Comparison of ENCODE assay signal across 8 mouse cellular contexts in genomic region chr1:127677661-127678580, GRCm38 (mm10). TPM values are rescaled to one million over a fixed set of nuclear protein-coding genes. Genes with fewer than 3 reads are reported as not detected.
DNase-seq lines count a peak whose midpoint lies in the region; ATAC-seq and TF ChIP-seq lines count a peak whose summit lies in the region.

No protein-coding gene starts in this region.

- ATAC-seq in forebrain, embryonic 12.5 days (ENCODE audit: low FRiP score), result peak; percentile 64
- ATAC-seq in intestine, embryonic 16.5 days, result peak; percentile 93
- peak; percentile 72 for ATAC-seq in liver, postnatal 0 days
- ATAC-seq in neural tube, embryonic 14.5 days (ENCODE audit: low read depth), result peak; percentile 79

- H3K4me3 ChIP-seq in forebrain, embryonic 12.5 days (replicated peaks), result peak overlapping the region; percentile 64
- peak overlapping the region; percentile 54 for H3K4me3 ChIP-seq in intestine, embryonic 16.5 days (ENCODE audit: low read length)
- peak overlapping the region; percentile 49 for H3K4me3 ChIP-seq in liver, postnatal 0 days (ENCODE audit: low read depth, low read length)
- peak overlapping the region; percentile 66 for H3K4me3 ChIP-seq in neural tube, embryonic 14.5 days (ENCODE audit: low read depth, low read length)

- no peak for TF ChIP-seq CTCF in brain, embryonic 14.5 days (IDR thresholded peaks at IDR 0.05; ENCODE audit: borderline replicate concordance, extremely low read depth, insufficient read depth, insufficient read length)
- TF ChIP-seq CTCF in liver, postnatal 0 days (IDR thresholded peaks at IDR 0.05; ENCODE audit: low read depth), result no peak

- 2% methylated on average over 63 of the region's 64 CpGs for WGBS in forebrain, embryonic 12.5 days
- 4% methylated on average over 64 of the region's 64 CpGs for WGBS in intestine, embryonic 16.5 days
- WGBS in liver, postnatal 0 days (ENCODE audit: insufficient replicate concordance), result 3% methylated on average over 61 of the region's 64 CpGs
- 1% methylated on average over 60 of the region's 64 CpGs for WGBS in neural tube, embryonic 14.5 days

- H3K4me2 ChIP-seq in forebrain, embryonic 12.5 days, result peak overlapping the region; percentile 96
- H3K4me2 ChIP-seq in intestine, embryonic 16.5 days (ENCODE audit: low read depth, low read length), result peak overlapping the region; percentile 98
- H3K4me2 ChIP-seq in liver, postnatal 0 days (ENCODE audit: low read depth, low read length), result peak overlapping the region; percentile 77
- peak overlapping the region; percentile 70 for H3K4me2 ChIP-seq in neural tube, embryonic 14.5 days (ENCODE audit: low read depth, low read length)

- 0 out of 2 replicates have a peak, but pooled peaks have one; percentile 22 for TF ChIP-seq POLR2A in brain, embryonic 14.5 days (IDR thresholded peaks at IDR 0.05; ENCODE audit: borderline replicate concordance, extremely low read depth, insufficient read depth, insufficient read length, poor library complexity, severe bottlenecking)

- H3K9me3 ChIP-seq in forebrain, embryonic 12.5 days, result no peaks in the 10 kb centered on the region
- H3K9me3 ChIP-seq in intestine, embryonic 16.5 days (ENCODE audit: control insufficient read depth, low read length), result no peaks in the 10 kb centered on the region
- H3K9me3 ChIP-seq in liver, postnatal 0 days (ENCODE audit: low read length), result no peaks in the 10 kb centered on the region
- H3K9me3 ChIP-seq in neural tube, embryonic 14.5 days (ENCODE audit: control insufficient read depth, low read length), result no peaks in the 10 kb centered on the region

- no peaks in the 10 kb centered on the region for H3K36me3 ChIP-seq in forebrain, embryonic 12.5 days (replicated peaks)
- no peaks in the 10 kb centered on the region for H3K36me3 ChIP-seq in intestine, embryonic 16.5 days (ENCODE audit: control insufficient read depth, insufficient read depth, low read length)
- H3K36me3 ChIP-seq in liver, postnatal 0 days (replicated peaks; ENCODE audit: insufficient read depth, low read length), result no peaks in the 10 kb centered on the region
- H3K36me3 ChIP-seq in neural tube, embryonic 14.5 days (ENCODE audit: control insufficient read depth, insufficient read depth, low read length), result no peaks in the 10 kb centered on the region

- TF ChIP-seq EP300 in liver, postnatal 0 days (IDR thresholded peaks at IDR 0.05; ENCODE audit: low read depth), result no peak

- peaks cover 24% of the 10 kb centered on the region for H3K4me1 ChIP-seq in forebrain, embryonic 12.5 days
- peaks cover 13% of the 10 kb centered on the region for H3K4me1 ChIP-seq in intestine, embryonic 16.5 days (ENCODE audit: control insufficient read depth, insufficient read depth, low read length)
- H3K4me1 ChIP-seq in liver, postnatal 0 days (ENCODE audit: insufficient read depth), result peaks cover 9% of the 10 kb centered on the region
- 0 out of 2 replicates have a peak, but pooled peaks cover 6% of the 10 kb centered on the region for H3K4me1 ChIP-seq in neural tube, embryonic 14.5 days (ENCODE audit: control insufficient read depth, insufficient read depth, low read length)

- DNase-seq in layer of hippocampus, postnatal 10 days (ENCODE audit: low spot score in 2 of 2), result peak; percentile 30 to 43
- DNase-seq in layer of hippocampus, adult 11-12 months (ENCODE audit: low spot score), result no peak
- DNase-seq in brain, embryonic 14.5 days (ENCODE audit: low read depth), result peak; percentile 47
- DNase-seq in liver, postnatal 0 days, result peak; percentile 47
- no peak for DNase-seq in left cerebral cortex, adult 18-20 months (ENCODE audit: low spot score in 2 of 2)

- H3K27ac ChIP-seq in forebrain, embryonic 12.5 days, result peak overlapping the region; percentile 75
- no peak overlapping the region for H3K27ac ChIP-seq in intestine, embryonic 16.5 days (ENCODE audit: low read length)
- no peak overlapping the region for H3K27ac ChIP-seq in liver, postnatal 0 days (ENCODE audit: low read depth)
- peak overlapping the region; percentile 73 for H3K27ac ChIP-seq in neural tube, embryonic 14.5 days (ENCODE audit: low read depth, low read length)

- H3K27me3 ChIP-seq in forebrain, embryonic 12.5 days, result peaks cover 68% of the 10 kb centered on the region
- peaks cover 43% of the 10 kb centered on the region for H3K27me3 ChIP-seq in intestine, embryonic 16.5 days (replicated peaks; ENCODE audit: control insufficient read depth, insufficient read depth, low read length)
- peaks cover 57% of the 10 kb centered on the region for H3K27me3 ChIP-seq in liver, postnatal 0 days (ENCODE audit: insufficient read depth, low read length)
- peaks cover 17% of the 10 kb centered on the region for H3K27me3 ChIP-seq in neural tube, embryonic 14.5 days (ENCODE audit: control insufficient read depth, insufficient read depth, low read length)

- peak overlapping the region; percentile 75 for H3K9ac ChIP-seq in forebrain, embryonic 12.5 days
- peak overlapping the region; percentile 50 for H3K9ac ChIP-seq in intestine, embryonic 16.5 days (ENCODE audit: low read depth, low read length)
- H3K9ac ChIP-seq in liver, postnatal 0 days (replicated peaks), result peak overlapping the region; percentile 27; the same call in 1 of the 2 replicates
- H3K9ac ChIP-seq in neural tube, embryonic 14.5 days (replicated peaks; ENCODE audit: low read depth, low read length), result peak overlapping the region; percentile 76

RNA-seq across cellular contexts. Expression of gene Tmem163, which starts 1.4 kb away (rescaled TPM):
- total RNA-seq in layer of hippocampus, postnatal 10 days (2021), result 10 to 100 TPM; 22.9 to 31.9 TPM
- 35.2 and 53.4 TPM in 2 replicates for polyA plus RNA-seq in brain, embryonic 14.5 days (2012; rRNA removed)
- polyA plus RNA-seq in forebrain, embryonic 12.5 days (2016; fragmentation: Nextera tagmentation; extraction: Ambion mirVana), result 29.9 and 31.0 TPM in 2 replicates
- 0.48 and 0.62 TPM in 2 replicates for polyA plus RNA-seq in intestine, embryonic 16.5 days (2015; fragmentation: Nextera tagmentation; extraction: Ambion mirVana)
- polyA plus RNA-seq in liver, postnatal 0 days (2015; fragmentation: Nextera tagmentation; extraction: Ambion mirVana), result 0.65 and 0.98 TPM in 2 replicates
- polyA plus RNA-seq in neural tube, embryonic 14.5 days (2014; fragmentation: Nextera tagmentation; extraction: Ambion mirVana), result 57.8 and 64.5 TPM in 2 replicates
- 10 to 100 TPM; 16.5 to 16.6 TPM for total RNA-seq in left cerebral cortex, adult 18-20 months (2021)

RNA-seq across cellular contexts. Expression of gene Acmsd, which starts 51.3 kb away (rescaled TPM):
- total RNA-seq in layer of hippocampus, postnatal 10 days (2021), result not detected
- polyA plus RNA-seq in brain, embryonic 14.5 days (2012; rRNA removed), result not detected in 2 replicates
- 0.15 and 0.20 TPM in 2 replicates for polyA plus RNA-seq in forebrain, embryonic 12.5 days (2016; fragmentation: Nextera tagmentation; extraction: Ambion mirVana)
- polyA plus RNA-seq in intestine, embryonic 16.5 days (2015; fragmentation: Nextera tagmentation; extraction: Ambion mirVana), result 0.12 and 0.17 TPM in 2 replicates
- polyA plus RNA-seq in liver, postnatal 0 days (2015; fragmentation: Nextera tagmentation; extraction: Ambion mirVana), result 2.5 and 3.2 TPM in 2 replicates
- polyA plus RNA-seq in neural tube, embryonic 14.5 days (2014; fragmentation: Nextera tagmentation; extraction: Ambion mirVana), result 0.16 TPM in 1 of 2 replicates, not detected in the other
- not detected for total RNA-seq in left cerebral cortex, adult 18-20 months (2021)

Comparison
In these comparisons a context has a peak if more than half of its experiments do, and no peak if none do; other contexts are left out.
1. DNase-seq: peak in layer of hippocampus, postnatal 10 days (2 of 2), brain, embryonic 14.5 days (single experiment) and liver, postnatal 0 days (single experiment); none in layer of hippocampus, adult 11-12 months (single experiment) and left cerebral cortex, adult 18-20 months (0 of 2).
2. H3K27ac ChIP-seq: peak in forebrain, embryonic 12.5 days (single experiment) and neural tube, embryonic 14.5 days (single experiment); none in intestine, embryonic 16.5 days (single experiment) and liver, postnatal 0 days (single experiment).
3. RNA of gene Tmem163, which starts 1.4 kb away (polyA plus RNA-seq): 57.8 to 64.5 TPM in neural tube, embryonic 14.5 days, 35.2 to 53.4 TPM in brain, embryonic 14.5 days and 29.9 to 31.0 TPM in forebrain, embryonic 12.5 days; 0.65 to 0.98 TPM in liver, postnatal 0 days and 0.48 to 0.62 TPM in intestine, embryonic 16.5 days; every median in the first group is over 10 times any median in the second.
4. Peak in every context shown above with its lines, with median percentiles within 50 percentile points of each other: ATAC-seq, H3K4me2 ChIP-seq, H3K4me3 ChIP-seq and H3K9ac ChIP-seq.